Mouse (Mus musculus): ENCODE results near the gene Bpifb4.

GRCm38 (mm10) chr2:153935348-153935747 lies 2.7 kb upstream of the Bpifb4 start:
- TF ChIP-seq CTCF (conservative IDR thresholded peaks at IDR 0.05 in 1 of 2, IDR thresholded peaks at IDR 0.05 in 1 of 2; ENCODE audit: low read depth in 2 of 2, low read length in 2 of 2) (0 out of 4 replicates have a peak, but pooled peaks of 1 of the 2 experiments have one; percentile 16), POLR2A (IDR thresholded peaks at IDR 0.05; ENCODE audit: low read depth, low read length) (no peak), MEF2A (IDR thresholded peaks at IDR 0.05; ENCODE audit: borderline replicate concordance, low read depth, low read length) (no peak)
